Mouse (Mus musculus) urinary bladder, adult 2 months (tissue): Measurements from ENCODE around the gene Tbx10. TPM values are rescaled to one million over a fixed set of nuclear protein-coding genes. Genes with fewer than 3 reads are reported as not detected.
"Not testable (repeated sequence)": the region's sequence is repeated elsewhere in the genome, so short reads cannot be mapped to it uniquely, and the experiment has no call there.

Experiments used
- DNase-seq: peaks from one replicate; pipeline ENCODE4 v3.0.0; 2022; ENCODE audit warnings: low spot score
- polyA plus RNA-seq: library from polyadenylated mRNA; depleted of rRNA; stranded (reverse); fragments of >200 nt; gene quantifications from 2 replicates; pipeline ENCODE4 v1.2.3, GENCODE M21; 2012; rRNA removed

The Tbx10 gene
- 0.03 TPM in 1 of 2 replicates, not detected in the other for polyA plus RNA-seq

- DNase-seq = no peak
Observed at GRCm38 (mm10) chr19:3992416-3992815, at the start of gene Tbx10. TSS of gene Tbx10 (plus strand) at chr19:3992752.

- no peak for DNase-seq
Observed at GRCm38 (mm10) chr19:3942986-3943735, 49.4 kb upstream of the Tbx10 start.

GRCm38 (mm10) chr19:3945872-3946564 is 46.5 kb upstream of the Tbx10 start:
- no peak for DNase-seq

- no peak for DNase-seq
Observed at GRCm38 (mm10) chr19:3946715-3947114, 45.8 kb upstream of the Tbx10 start.

GRCm38 (mm10) chr19:3947813-3948212 is 44.7 kb upstream of the Tbx10 start:
- no peak for DNase-seq

- no peak for DNase-seq
Observed at GRCm38 (mm10) chr19:3948546-3948945, 44.0 kb upstream of the Tbx10 start.

- no peak for DNase-seq
Observed at GRCm38 (mm10) chr19:3950331-3950730, 42.2 kb upstream of the Tbx10 start.

- no peak for DNase-seq
Observed at GRCm38 (mm10) chr19:3951461-3951860, 41.1 kb upstream of the Tbx10 start.

- DNase-seq = no peak
Observed at GRCm38 (mm10) chr19:3952099-3952498, 40.5 kb upstream of the Tbx10 start.

- DNase-seq = no peak
Observed at GRCm38 (mm10) chr19:3955033-3955432, 37.5 kb upstream of the Tbx10 start.

- no peak for DNase-seq
Observed at GRCm38 (mm10) chr19:3955804-3956203, 36.7 kb upstream of the Tbx10 start.

GRCm38 (mm10) chr19:3957296-3958036 is 35.1 kb upstream of the Tbx10 start:
- DNase-seq = not testable (repeated sequence)

- no peak for DNase-seq
Observed at GRCm38 (mm10) chr19:3958470-3958869, 34.1 kb upstream of the Tbx10 start, which contains the start of gene Aldh3b3. TSS of gene Aldh3b3 (plus strand) at chr19:3958645.

- DNase-seq = no peak
Observed at GRCm38 (mm10) chr19:3959030-3959429, 33.5 kb upstream of the Tbx10 start.

GRCm38 (mm10) chr19:3960211-3960610 is 32.3 kb upstream of the Tbx10 start:
- DNase-seq = no peak

- DNase-seq = not testable (repeated sequence)
Observed at GRCm38 (mm10) chr19:3961805-3962204, 30.7 kb upstream of the Tbx10 start.

- DNase-seq = no peak
Observed at GRCm38 (mm10) chr19:3962469-3962868, 30.1 kb upstream of the Tbx10 start.

GRCm38 (mm10) chr19:3964030-3964429 is 28.5 kb upstream of the Tbx10 start:
- DNase-seq = no peak

- no peak for DNase-seq
Observed at GRCm38 (mm10) chr19:3966330-3967075, 26.0 kb upstream of the Tbx10 start.

- no peak for DNase-seq
Observed at GRCm38 (mm10) chr19:3967258-3967657, 25.3 kb upstream of the Tbx10 start.

GRCm38 (mm10) chr19:3972229-3972628 is 20.3 kb upstream of the Tbx10 start, which contains the start of gene Aldh3b2:
TSS of gene Aldh3b2 (plus strand) at chr19:3972328.
- no peak for DNase-seq

- not testable (repeated sequence) for DNase-seq
Observed at GRCm38 (mm10) chr19:3974608-3975007, 17.9 kb upstream of the Tbx10 start.
